Mouse (Mus musculus) lung, postnatal 25 days (tissue): Measurements from ENCODE around the gene Thoc6.
A peak's percentile ranks its signal among the peaks of the same experiment; 100 is the strongest.

Experiments used
- DNase-seq: peaks from one replicate; pipeline ENCODE4 v3.0.0; 2022; ENCODE audit warnings: low spot score

The Thoc6 gene

DNA sequence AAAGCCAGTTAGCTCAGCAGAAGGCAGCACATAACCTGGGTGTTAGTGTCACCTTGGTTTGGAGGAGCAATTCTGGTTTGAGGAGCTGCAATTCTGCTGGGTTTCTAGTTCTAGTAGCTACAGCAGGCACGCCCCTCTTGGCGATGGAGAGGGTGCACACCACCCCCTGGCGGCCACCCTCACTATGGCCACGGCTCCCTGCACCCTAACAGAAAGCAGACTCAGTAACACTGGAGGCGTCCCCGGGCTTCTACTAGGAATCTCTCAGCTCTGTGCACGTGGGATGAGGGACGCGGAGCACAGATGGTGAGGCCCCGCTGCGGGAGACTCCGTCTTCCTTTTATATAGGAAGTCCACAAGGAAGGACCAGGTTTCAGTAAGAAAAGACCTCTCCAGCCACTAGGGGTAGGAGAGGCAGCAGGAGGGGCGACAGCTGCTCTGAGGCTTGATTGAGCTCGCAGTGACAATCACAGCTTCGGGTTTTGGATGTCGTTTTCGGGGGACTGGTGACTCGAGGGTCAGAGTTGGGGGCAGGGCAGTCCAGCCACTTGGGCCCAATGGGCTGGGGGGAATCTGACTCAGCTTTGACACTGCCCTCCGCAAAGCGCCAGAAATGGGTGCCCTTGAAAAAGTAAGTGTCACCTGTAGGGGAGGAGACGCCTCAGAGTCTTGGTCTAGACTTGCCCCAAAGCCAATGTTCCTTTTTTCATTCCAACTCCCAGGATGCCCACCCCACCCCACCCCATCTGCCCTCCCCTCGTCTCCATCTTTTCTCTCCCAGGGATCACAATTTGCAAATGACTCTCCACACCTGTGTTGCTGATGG is 43.3 kb downstream of the Thoc6 start:
- DNase-seq = peak; percentile 73

DNA sequence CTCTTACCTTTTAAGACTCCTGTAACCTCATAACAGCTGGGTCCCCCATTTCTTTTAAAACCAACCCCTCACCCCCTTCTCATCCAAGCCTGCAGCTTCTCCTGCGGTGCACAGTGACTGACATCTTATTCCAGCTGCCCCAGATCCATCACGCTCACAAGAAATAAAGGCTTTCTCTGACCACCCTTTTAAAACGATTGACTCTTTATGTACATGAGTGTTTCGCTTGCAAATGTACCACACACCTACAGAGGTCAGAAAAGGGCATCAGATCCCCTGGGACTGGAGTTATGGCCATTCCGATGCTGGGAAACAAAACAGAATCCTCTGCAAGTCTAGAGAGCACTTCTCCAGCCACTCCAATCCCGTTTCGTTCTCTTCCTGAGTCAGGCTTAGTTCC is 45.9 kb downstream of the Thoc6 start:
- DNase-seq = no peak

DNA sequence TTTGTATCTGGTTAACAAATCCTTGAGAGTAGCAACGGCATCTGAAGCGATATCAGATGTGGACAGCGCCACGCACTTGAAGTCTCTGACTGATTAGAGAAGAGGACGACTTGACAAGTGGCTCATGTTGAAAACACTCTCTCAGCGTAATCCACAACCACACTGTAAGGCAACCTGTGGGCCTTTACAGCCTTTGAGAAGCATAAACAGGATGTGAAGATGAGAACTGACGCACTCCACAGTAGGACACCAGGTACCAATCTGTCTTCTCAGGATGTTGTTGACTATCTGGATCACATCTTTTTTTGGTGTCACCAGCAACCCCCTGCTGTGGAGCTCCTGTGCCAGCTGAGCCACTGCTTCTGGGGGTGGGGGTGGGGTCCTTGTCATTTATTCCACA is 53.3 kb downstream of the Thoc6 start:
- peak; percentile 21 for DNase-seq
